Mouse (Mus musculus) liver, embryonic 12.5 days (tissue): Measurements from ENCODE around the gene Rbm47. TPM values are rescaled to one million over a fixed set of nuclear protein-coding genes. Genes with fewer than 3 reads are reported as not detected.

Experiments
- ATAC-seq: fragments of 200-750 bp; cut with Nextera tagmentation; 2 replicates; pipeline ENCODE4 v1.8.0; 2017; ENCODE audit warnings: moderate number of reproducible peaks, mild to moderate bottlenecking, moderate library complexity
- H3K27ac ChIP-seq: fragments of 300-500 bp; sonication (generic); 2 replicates; pipeline ENCODE4 v1.5.1; 2016; ENCODE audit warnings: mild to moderate bottlenecking
- H3K27me3 ChIP-seq: fragments of 300-500 bp; sonication (generic); replicated peaks from 2 replicates; pipeline ENCODE4 v1.6.1; 2016; ENCODE audit warnings: mild to moderate bottlenecking, moderate library complexity
- H3K36me3 ChIP-seq: fragments of 300-500 bp; sonication (generic); 2 replicates; pipeline ENCODE4 v1.6.1; 2016; ENCODE audit warnings: mild to moderate bottlenecking, moderate library complexity
- H3K4me1 ChIP-seq: fragments of 300-500 bp; sonication (generic); 2 replicates; pipeline ENCODE4 v1.6.1; 2016
- H3K4me2 ChIP-seq: fragments of 300-500 bp; sonication (generic); 2 replicates; pipeline ENCODE4 v1.6.1; 2016; ENCODE audit warnings: mild to moderate bottlenecking, moderate library complexity
- H3K4me3 ChIP-seq: fragments of 300-500 bp; sonication (generic); 2 replicates; pipeline ENCODE4 v1.5.1; 2016; ENCODE audit warnings: mild to moderate bottlenecking, moderate library complexity
- H3K9ac ChIP-seq: fragments of 300-500 bp; sonication (generic); 2 replicates; pipeline ENCODE4 v1.6.1; 2016; ENCODE audit warnings: mild to moderate bottlenecking, moderate library complexity
- H3K9me3 ChIP-seq: fragments of 300-500 bp; sonication (generic); replicated peaks from 2 replicates; pipeline ENCODE4 v1.6.1; 2016; ENCODE audit warnings: mild to moderate bottlenecking, moderate library complexity
- WGBS: fragments of 180-500 bp; shearing (Covaris S2); methylation state at CpG from one replicate; pipeline ENCODE4 v1.1.7; 2016; ENCODE audit not compliant: insufficient replicate concordance; 5-methylcytosine and 5-hydroxymethylcytosine counted together
- polyA plus RNA-seq: library from polyadenylated mRNA; unstranded; fragments of >200 nt; fragmentation: Nextera tagmentation; extraction: Ambion mirVana; gene quantifications from 2 replicates; pipeline ENCODE4 v1.2.1, GENCODE M21; 2016

The Rbm47 gene
- polyA plus RNA-seq, 1 experiment from 2014 or later = 9.4 TPM

DNA sequence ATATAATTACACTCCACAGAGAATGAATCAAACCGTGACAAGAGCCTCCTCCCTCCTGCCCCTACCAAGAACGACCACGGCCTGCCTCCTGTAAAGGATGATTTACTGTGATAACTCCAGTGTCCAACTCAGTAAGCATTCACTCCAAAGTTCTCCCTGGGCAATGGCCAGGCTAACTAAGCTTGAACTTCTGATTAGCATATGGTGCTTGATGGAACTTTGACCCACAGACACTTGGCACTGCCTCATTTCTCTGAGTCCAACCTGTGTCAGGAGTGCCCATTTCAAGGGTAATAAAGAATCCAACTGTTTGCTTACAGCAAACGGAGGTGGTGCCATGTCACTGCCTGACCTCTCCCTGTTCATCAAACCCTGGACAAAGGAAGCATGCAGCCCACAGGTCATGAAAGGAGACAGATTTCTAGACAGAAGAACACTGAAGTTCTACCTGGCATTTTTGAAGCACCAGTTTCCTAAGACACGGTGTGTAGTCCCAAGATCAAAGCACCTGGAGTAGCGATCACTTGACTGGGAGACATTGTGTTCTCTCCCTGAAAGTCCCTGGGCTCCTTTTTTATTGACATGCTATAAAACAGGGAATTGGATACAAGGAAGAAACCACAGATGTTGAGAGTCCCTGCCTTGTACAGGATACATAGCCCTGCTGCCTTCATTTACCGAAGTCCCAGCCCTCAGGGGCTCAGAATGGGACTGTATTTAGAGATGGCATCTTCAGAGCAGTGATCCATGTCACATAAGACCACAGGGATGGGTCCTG, 74.6 kb downstream of the Rbm47 start:
- WGBS = 68% methylated on average over 7 of the region's 7 CpGs
- Histone ChIP-seq H3K27me3 (no peaks in the 10 kb centered on the region), H3K9me3 (no peaks in the 10 kb centered on the region), H3K4me1 (no peaks in the 10 kb centered on the region), H3K36me3 (no peaks in the 10 kb centered on the region), H3K4me2 (no peak overlapping the region), H3K4me3 (no peak overlapping the region), H3K9ac (no peak overlapping the region), H3K27ac (no peak overlapping the region)
- ATAC-seq = no peak

DNA sequence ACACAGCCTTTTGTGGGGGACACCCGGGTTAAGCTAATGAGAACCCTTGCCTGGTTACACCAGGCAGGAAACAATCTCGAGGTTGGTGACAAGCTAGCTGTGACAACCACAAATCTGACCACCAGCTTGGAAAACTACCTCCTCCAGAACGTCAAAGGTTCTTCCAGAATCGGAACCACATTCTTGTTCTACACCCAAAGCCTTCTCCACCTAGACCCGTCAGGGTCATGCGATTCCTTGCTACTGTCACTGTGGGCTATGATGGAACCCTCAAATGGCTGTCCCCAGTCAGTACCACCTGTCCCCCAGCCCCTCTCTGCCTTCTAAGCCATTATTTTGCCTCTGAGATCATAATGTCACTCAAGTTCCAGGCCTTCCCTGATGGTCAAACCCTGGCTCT, 76.8 kb downstream of the Rbm47 start:
- WGBS = 58% methylated on average over 6 of the region's 6 CpGs
- no peak overlapping the region for H3K4me2 ChIP-seq
- H3K36me3 ChIP-seq = no peaks in the 10 kb centered on the region
- no peaks in the 10 kb centered on the region for H3K9me3 ChIP-seq
- no peak overlapping the region for H3K27ac ChIP-seq
- no peak overlapping the region for H3K4me3 ChIP-seq
- H3K4me1 ChIP-seq = no peaks in the 10 kb centered on the region
- H3K9ac ChIP-seq = no peak overlapping the region
- no peaks in the 10 kb centered on the region for H3K27me3 ChIP-seq
- no peak for ATAC-seq

DNA sequence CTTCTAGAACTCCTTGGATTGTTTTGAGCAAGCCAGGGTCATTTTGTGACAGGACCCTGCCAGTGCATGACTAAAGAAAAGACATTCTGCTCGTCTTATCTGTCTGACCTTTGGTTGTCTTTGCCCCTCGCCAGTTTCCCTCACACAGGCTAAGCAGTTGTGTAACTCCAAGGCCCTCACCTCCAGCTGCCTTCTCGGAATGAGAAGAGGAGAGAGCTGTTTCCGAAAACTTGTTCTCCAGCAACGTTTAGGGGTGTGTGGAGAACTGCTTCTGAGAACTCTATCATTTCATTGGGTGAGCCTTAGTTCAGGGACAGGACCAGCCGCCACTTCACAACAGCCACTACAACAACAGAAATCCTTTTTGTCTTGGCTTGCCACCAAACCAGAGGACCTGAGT, 77.8 kb downstream of the Rbm47 start:
- no peaks in the 10 kb centered on the region for H3K36me3 ChIP-seq
- 43% methylated on average over 6 of the region's 6 CpGs for WGBS
- H3K27ac ChIP-seq = no peak overlapping the region
- H3K4me2 ChIP-seq = no peak overlapping the region
- no peak overlapping the region for H3K4me3 ChIP-seq
- H3K9ac ChIP-seq = no peak overlapping the region
- H3K9me3 ChIP-seq = no peaks in the 10 kb centered on the region
- peaks cover 2% of the 10 kb centered on the region; the same call in 1 of the 2 replicates for H3K4me1 ChIP-seq
- ATAC-seq = no peak
- H3K27me3 ChIP-seq = no peaks in the 10 kb centered on the region

DNA sequence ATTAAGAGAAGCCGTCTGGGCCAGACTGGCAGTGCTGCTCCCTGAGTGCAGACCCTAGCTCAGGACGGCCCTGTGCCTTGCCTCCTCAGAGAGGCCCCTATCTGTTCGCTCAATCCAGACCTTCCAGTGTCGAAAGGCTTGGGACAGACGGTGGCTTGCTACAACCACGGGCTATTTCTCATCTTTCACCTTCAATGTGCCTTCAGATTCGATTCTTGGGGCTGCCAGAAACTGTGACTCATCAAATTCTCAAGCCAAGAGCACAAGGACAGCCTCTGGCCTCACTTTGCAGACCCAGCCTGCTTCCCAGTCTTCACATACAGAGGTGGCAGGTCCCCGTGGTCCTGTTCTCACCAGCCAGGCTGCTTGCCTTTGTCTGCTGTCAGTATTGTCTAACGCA, 82.9 kb downstream of the Rbm47 start:
- Histone ChIP-seq H3K4me1 (peaks cover 18% of the 10 kb centered on the region; the same call in 1 of the 2 replicates), H3K9ac (no peak overlapping the region), H3K9me3 (no peaks in the 10 kb centered on the region), H3K36me3 (no peaks in the 10 kb centered on the region), H3K4me2 (no peak overlapping the region), H3K27ac (no peak overlapping the region), H3K4me3 (no peak overlapping the region), H3K27me3 (no peaks in the 10 kb centered on the region)
- WGBS = 34% methylated on average over 9 of the region's 9 CpGs
- 0 out of 2 replicates have a peak, but pooled peaks have one; percentile 27 for ATAC-seq

DNA sequence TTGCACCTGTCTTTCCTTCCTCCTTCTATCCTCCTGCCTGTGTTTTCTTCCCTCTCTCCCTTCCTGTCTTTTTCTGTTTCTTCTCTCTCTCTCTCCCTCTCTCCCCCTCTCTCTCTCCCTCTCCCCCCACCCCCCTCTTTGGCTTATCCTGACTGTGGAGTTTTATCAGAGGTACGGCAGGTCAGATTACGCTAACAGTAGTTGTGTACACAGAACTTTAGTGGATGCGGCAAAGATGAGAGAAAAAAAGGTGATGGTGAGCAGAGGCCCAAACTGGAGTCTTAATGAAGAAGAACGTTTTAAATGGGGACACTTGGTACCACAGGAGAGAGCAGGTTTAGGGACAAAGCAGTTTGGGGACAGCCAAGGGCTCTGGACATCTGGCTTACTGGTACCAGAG, 83.3 kb downstream of the Rbm47 start:
- Histone ChIP-seq H3K4me2 (no peak overlapping the region), H3K27me3 (no peaks in the 10 kb centered on the region), H3K4me3 (no peak overlapping the region), H3K36me3 (no peaks in the 10 kb centered on the region), H3K4me1 (peaks cover 18% of the 10 kb centered on the region; the same call in 1 of the 2 replicates), H3K9ac (no peak overlapping the region), H3K9me3 (no peaks in the 10 kb centered on the region), H3K27ac (no peak overlapping the region)
- no peak for ATAC-seq
- 45% methylated on average over 4 of the region's 4 CpGs for WGBS

DNA sequence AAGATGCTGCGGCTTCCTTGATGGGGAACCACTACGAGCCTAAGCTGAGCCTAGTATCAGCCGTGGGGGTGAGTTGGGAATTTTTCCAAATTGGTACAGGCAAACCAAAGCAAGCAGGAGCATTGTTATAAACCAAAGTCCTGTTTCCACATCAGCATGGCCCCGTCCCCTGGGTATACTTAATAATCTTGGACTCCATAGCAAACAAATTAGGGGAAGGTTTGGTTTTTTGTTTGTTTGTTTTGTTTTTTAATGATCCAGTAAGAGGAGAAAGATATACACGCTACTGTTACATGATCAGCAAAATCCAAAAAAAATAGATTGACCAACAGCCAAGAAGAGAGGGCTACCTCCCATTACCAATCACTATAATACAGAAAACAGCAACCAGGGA, 84.0 kb downstream of the Rbm47 start:
- H3K36me3 ChIP-seq = no peaks in the 10 kb centered on the region
- 68% methylated on average over 5 of the region's 5 CpGs for WGBS
- ATAC-seq = no peak
- peaks cover 18% of the 10 kb centered on the region; the same call in 1 of the 2 replicates for H3K4me1 ChIP-seq
- H3K9me3 ChIP-seq = no peaks in the 10 kb centered on the region
- no peak overlapping the region for H3K9ac ChIP-seq
- H3K4me3 ChIP-seq = no peak overlapping the region
- H3K27me3 ChIP-seq = no peaks in the 10 kb centered on the region
- no peak overlapping the region for H3K4me2 ChIP-seq
- no peak overlapping the region for H3K27ac ChIP-seq

DNA sequence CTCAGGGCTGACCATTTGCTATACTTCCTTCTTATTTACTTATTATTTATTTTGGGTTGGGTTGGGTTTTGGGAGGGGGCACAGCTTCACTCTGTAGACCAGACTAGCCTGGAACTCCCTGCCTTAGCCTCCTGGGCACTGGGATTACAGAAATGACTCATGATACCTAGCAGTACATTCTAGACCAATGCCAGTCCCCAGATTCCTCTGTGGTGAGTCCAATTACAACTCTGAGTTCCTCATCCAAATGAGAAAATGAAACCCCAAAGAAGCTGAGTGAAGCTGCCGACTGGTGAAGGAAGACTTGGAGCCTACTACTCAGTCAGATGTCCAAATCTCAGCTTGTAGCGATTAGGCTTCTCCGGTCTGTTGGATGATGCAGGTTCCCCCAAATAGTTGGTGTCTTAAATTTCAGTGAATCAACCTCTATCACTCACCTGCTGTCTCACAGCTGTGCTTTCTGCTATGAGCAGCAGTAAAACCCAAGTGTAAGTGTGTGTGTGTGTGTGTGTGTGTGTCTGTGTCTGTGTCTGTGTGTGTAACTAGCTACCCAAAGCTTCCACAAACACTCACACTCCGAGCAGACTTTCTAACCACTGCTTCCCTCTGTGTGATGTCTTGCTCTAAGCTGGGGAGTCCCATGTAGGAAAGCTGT, 84.5 kb downstream of the Rbm47 start:
- H3K4me2 ChIP-seq = no peak overlapping the region
- no peak overlapping the region for H3K4me3 ChIP-seq
- ATAC-seq = no peak
- no peaks in the 10 kb centered on the region for H3K27me3 ChIP-seq
- no peak overlapping the region for H3K9ac ChIP-seq
- H3K4me1 ChIP-seq = peaks cover 18% of the 10 kb centered on the region; the same call in 1 of the 2 replicates
- 79% methylated on average over 4 of the region's 4 CpGs for WGBS
- no peaks in the 10 kb centered on the region for H3K36me3 ChIP-seq
- H3K27ac ChIP-seq = no peak overlapping the region
- no peaks in the 10 kb centered on the region for H3K9me3 ChIP-seq

DNA sequence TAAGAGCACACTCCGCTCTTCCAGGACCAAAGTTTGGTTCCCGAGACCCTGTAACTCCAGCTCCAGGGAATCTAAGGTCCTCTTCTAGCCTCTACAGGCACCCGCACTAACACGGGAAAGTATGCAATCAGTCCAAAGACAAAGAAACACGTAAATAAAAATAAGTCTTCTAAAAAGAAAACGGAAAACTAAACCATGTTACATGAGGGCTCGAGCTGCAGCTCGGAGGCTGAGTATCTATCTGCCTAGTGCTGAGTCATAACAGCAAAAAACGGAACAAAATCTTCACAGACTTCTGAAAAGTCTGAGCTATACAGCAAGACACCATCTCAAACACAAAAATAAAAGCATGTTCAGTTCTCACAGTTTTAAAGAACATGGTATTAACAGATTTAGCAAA, 86.0 kb downstream of the Rbm47 start:
- WGBS = 55% methylated on average over 9 of the region's 9 CpGs
- no peaks in the 10 kb centered on the region for H3K27me3 ChIP-seq
- peaks cover 18% of the 10 kb centered on the region for H3K4me1 ChIP-seq
- no peak overlapping the region for H3K27ac ChIP-seq
- no peak for ATAC-seq
- no peak overlapping the region for H3K4me2 ChIP-seq
- H3K36me3 ChIP-seq = no peaks in the 10 kb centered on the region
- H3K4me3 ChIP-seq = no peak overlapping the region
- no peaks in the 10 kb centered on the region for H3K9me3 ChIP-seq
- H3K9ac ChIP-seq = no peak overlapping the region

DNA sequence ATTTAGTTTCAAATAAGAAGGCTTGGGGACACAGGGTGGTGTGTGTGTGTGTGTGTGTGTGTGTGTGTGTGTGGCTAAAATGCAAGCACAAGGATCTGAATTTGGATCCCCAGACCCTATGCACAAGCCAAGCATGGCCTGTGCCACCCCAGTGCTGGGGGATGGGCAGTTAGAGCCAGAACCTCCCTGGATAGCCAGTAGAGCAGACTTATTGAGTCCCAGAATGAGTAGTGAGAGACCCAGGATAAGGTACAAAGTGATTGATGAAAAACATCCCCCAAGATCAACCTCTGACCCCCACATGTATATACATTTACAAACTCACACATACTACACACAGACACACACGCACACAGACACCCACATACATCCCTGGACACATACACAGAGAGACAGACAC, 86.6 kb downstream of the Rbm47 start:
- ATAC-seq = no peak
- peaks cover 18% of the 10 kb centered on the region for H3K4me1 ChIP-seq
- WGBS = 83% methylated on average over 1 of the region's 1 CpGs
- H3K9ac ChIP-seq = no peak overlapping the region
- H3K27ac ChIP-seq = no peak overlapping the region
- no peaks in the 10 kb centered on the region for H3K9me3 ChIP-seq
- no peaks in the 10 kb centered on the region for H3K27me3 ChIP-seq
- no peaks in the 10 kb centered on the region for H3K36me3 ChIP-seq
- no peak overlapping the region for H3K4me2 ChIP-seq
- no peak overlapping the region for H3K4me3 ChIP-seq

DNA sequence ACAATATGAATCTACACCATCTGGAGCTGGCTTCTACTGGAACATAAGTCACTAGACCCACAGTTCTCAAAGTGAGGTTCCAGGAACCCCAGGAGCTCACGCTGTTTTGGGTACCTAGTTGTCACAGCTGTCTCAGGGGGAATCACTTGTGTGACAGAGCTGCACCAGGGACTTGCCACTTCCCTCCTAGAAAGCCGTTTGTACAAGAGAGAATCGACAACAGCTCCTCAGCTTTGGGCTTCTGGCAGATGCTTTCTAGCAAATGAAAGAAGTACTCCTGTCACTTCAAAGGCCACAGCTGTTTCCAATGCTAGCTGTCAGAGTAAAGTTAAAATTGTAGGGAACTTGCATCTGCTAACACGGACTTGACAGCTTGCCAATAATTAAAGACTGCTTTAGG, 87.4 kb downstream of the Rbm47 start:
- Histone ChIP-seq H3K27me3 (no peaks in the 10 kb centered on the region), H3K4me1 (peaks cover 18% of the 10 kb centered on the region), H3K4me3 (no peak overlapping the region), H3K9me3 (no peaks in the 10 kb centered on the region), H3K9ac (no peak overlapping the region), H3K36me3 (no peaks in the 10 kb centered on the region), H3K27ac (no peak overlapping the region), H3K4me2 (no peak overlapping the region)
- no peak for ATAC-seq
- WGBS = 40% methylated on average over 4 of the region's 4 CpGs

DNA sequence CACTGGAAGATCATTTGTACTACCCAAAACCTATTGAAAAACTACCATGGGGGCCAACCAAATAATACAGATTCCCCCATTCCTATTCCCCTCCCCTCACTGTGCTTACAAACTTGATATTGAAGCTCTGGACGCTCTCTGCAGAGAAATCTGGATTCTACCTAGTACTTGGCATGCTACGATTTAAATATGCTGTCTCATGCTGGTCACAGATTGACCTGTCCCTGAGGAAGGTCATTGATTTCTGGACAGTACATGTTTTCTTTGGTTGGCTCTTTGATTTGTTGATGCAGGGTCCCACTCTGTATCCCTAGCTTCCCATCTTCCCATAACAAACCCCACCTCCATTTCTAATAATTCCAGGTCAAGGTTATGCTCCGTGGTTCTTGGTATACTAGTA, 88.4 kb downstream of the Rbm47 start:
- H3K9me3 ChIP-seq = no peaks in the 10 kb centered on the region
- no peak overlapping the region for H3K4me2 ChIP-seq
- H3K4me3 ChIP-seq = no peak overlapping the region
- H3K27ac ChIP-seq = no peak overlapping the region
- peaks cover 9% of the 10 kb centered on the region for H3K4me1 ChIP-seq
- H3K27me3 ChIP-seq = no peaks in the 10 kb centered on the region
- no peak for ATAC-seq
- WGBS = 66% methylated on average over 3 of the region's 3 CpGs
- no peak overlapping the region for H3K9ac ChIP-seq
- H3K36me3 ChIP-seq = no peaks in the 10 kb centered on the region

DNA sequence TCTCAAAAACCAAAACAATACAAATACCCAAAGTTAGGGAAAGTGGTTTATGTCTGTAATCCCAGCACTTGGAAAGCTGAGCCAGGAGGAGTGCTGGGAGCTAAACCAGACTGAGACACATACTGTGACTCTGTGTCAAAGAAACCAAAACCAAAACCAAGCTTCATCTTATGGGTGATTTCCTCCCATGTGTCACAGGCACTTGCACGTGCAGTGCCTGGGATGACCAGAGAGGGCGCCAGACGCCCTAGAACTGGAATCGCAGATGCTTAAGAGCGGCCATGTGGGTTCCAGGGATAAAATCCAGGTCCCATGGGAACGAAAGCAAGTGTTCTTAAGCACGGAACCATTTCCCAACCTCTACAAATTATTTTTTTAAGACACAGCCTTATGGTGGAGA, 89.6 kb downstream of the Rbm47 start:
- no peaks in the 10 kb centered on the region for H3K36me3 ChIP-seq
- no peak overlapping the region for H3K27ac ChIP-seq
- H3K4me2 ChIP-seq = no peak overlapping the region
- no peaks in the 10 kb centered on the region for H3K9me3 ChIP-seq
- no peak overlapping the region for H3K4me3 ChIP-seq
- H3K27me3 ChIP-seq = no peaks in the 10 kb centered on the region
- no peak overlapping the region for H3K9ac ChIP-seq
- 30% methylated on average over 7 of the region's 7 CpGs for WGBS
- no peak for ATAC-seq
- peaks cover 6% of the 10 kb centered on the region for H3K4me1 ChIP-seq
